Mouse (Mus musculus): ENCODE measurements around the gene Rars2. TPM values are rescaled to one million over a fixed set of nuclear protein-coding genes. Genes with fewer than 3 reads are reported as not detected.

Gene Rars2
- polyA plus RNA-seq, 3 experiments from 2014 or later = 46.3 to 56.7 (median 47.9) TPM

GRCm38 (mm10) chr4:34644779-34645178 is 30.0 kb downstream of the Rars2 start:
- ATAC-seq = no peak

- no peak for ATAC-seq
Measured at GRCm38 (mm10) chr4:34653179-34653578, 38.4 kb downstream of the Rars2 start.

- ATAC-seq = no peak
Measured at GRCm38 (mm10) chr4:34656101-34656500, 41.3 kb downstream of the Rars2 start.

GRCm38 (mm10) chr4:34659012-34659411 is 44.3 kb downstream of the Rars2 start:
- ATAC-seq = no peak

GRCm38 (mm10) chr4:34661514-34661913 is 46.8 kb downstream of the Rars2 start:
- ATAC-seq = no peak

- no peak for ATAC-seq
Measured at GRCm38 (mm10) chr4:34661927-34662326, 47.2 kb downstream of the Rars2 start.

- ATAC-seq = no peak
Measured at GRCm38 (mm10) chr4:34667923-34668322, 53.2 kb downstream of the Rars2 start.

GRCm38 (mm10) chr4:34673721-34674120 is 59.0 kb downstream of the Rars2 start:
- ATAC-seq = no peak

- ATAC-seq = no peak
Measured at GRCm38 (mm10) chr4:34680530-34680929, 65.8 kb downstream of the Rars2 start.

- ATAC-seq = peak; percentile 93
Measured at GRCm38 (mm10) chr4:34686874-34687567, 72.3 kb downstream of the Rars2 start, which contains the start of gene Slc35a1. Slc35a1 (minus strand) TSS chr4:34687438.

GRCm38 (mm10) chr4:34688021-34688420 is 73.3 kb downstream of the Rars2 start:
- no peak for ATAC-seq

- no peak for ATAC-seq
Measured at GRCm38 (mm10) chr4:34701528-34701927, 86.8 kb downstream of the Rars2 start.

GRCm38 (mm10) chr4:34702231-34702630 is 87.5 kb downstream of the Rars2 start:
- no peak for ATAC-seq

GRCm38 (mm10) chr4:34703029-34703428 is 88.3 kb downstream of the Rars2 start:
- no peak for ATAC-seq

GRCm38 (mm10) chr4:34707248-34707647 is 92.5 kb downstream of the Rars2 start:
- no peak for ATAC-seq

- ATAC-seq = no peak
Measured at GRCm38 (mm10) chr4:34708127-34708526, 93.4 kb downstream of the Rars2 start.

Other genes with a start within 250 kb of the Rars2 start
- gene Akirin2, start 64.0 kb upstream of the Rars2 start, polyA plus RNA-seq (2017; shearing (Covaris generic)) = 10 to 100 TPM in 2 of 3 experiments, 1 to 10 TPM in 1; 9.2 to 14.9 (median 11.9) TPM
- 100 to 1,000 TPM in 2 of 3 experiments, 10 to 100 TPM in 1; 92.5 to 124 (median 103) TPM for gene Orc3, start within 50 bp of the Rars2 start, polyA plus RNA-seq (2017; shearing (Covaris generic))
- 10 to 100 TPM; 27.2 to 40.3 (median 31.1) TPM for gene Slc35a1, start 72.5 kb downstream of the Rars2 start, polyA plus RNA-seq (2017; shearing (Covaris generic))
- gene Cfap206, start 115.2 kb downstream of the Rars2 start, polyA plus RNA-seq (2017; shearing (Covaris generic)) = not detected
- not detected for gene Gm136, start 141.3 kb downstream of the Rars2 start, polyA plus RNA-seq (2017; shearing (Covaris generic))
- gene Smim8, start 163.5 kb downstream of the Rars2 start, polyA plus RNA-seq (2017; shearing (Covaris generic)) = 10 to 100 TPM; 49.9 to 66.6 (median 62.0) TPM